Mouse (Mus musculus): Measurements from ENCODE around the gene Gper1. TPM values are rescaled to one million over a fixed set of nuclear protein-coding genes. Genes with fewer than 3 reads are reported as not detected.

Gene Gper1
- total and polyA plus RNA-seq, 3 experiments, result 0.07 to 0.15 TPM; not detected in 1

- DNase-seq (ENCODE audit: low read depth, low spot score), result no peak
- peaks cover 0 to 4% of the 10 kb centered on the region in 2 experiments; a peak in 1 of 4 replicates for H3K36me3 ChIP-seq (ENCODE audit: control insufficient read depth in 1 of 2, insufficient read depth in 2 of 2, low read length in 2 of 2)
- no peak overlapping the region for H3K27ac ChIP-seq (ENCODE audit: control insufficient read depth, low read depth, low read length)
- no peak overlapping the region for H3K4me3 ChIP-seq (ENCODE audit: control insufficient read depth in 1 of 2, insufficient read depth in 1 of 2, low read depth in 2 of 2, low read length in 2 of 2)
- TF ChIP-seq UBTF (IDR thresholded peaks at IDR 0.05; ENCODE audit: borderline replicate concordance, insufficient read depth, low read depth, low read length) (no peak), USF1 (IDR thresholded peaks at IDR 0.05; ENCODE audit: low read depth, low read length) (no peak), MAFK (IDR thresholded peaks at IDR 0.05; ENCODE audit: borderline replicate concordance, low read depth, low read length) (no peak), CHD1 (IDR thresholded peaks at IDR 0.05; ENCODE audit: low read depth, low read length) (no peak), MAZ (IDR thresholded peaks at IDR 0.05; ENCODE audit: low read depth, low read length) (no peak), MYC (IDR thresholded peaks at IDR 0.05; ENCODE audit: low read depth, low read length) (no peak), USF2 (IDR thresholded peaks at IDR 0.05; ENCODE audit: borderline replicate concordance in 1 of 2, insufficient read depth in 1 of 2, low read depth in 1 of 2, low read length in 2 of 2) (no peak), GATA1 (IDR thresholded peaks at IDR 0.05; ENCODE audit: low read depth, low read length) (no peak), NRF1 (IDR thresholded peaks at IDR 0.05; ENCODE audit: insufficient read depth, low read depth, low read length, poor library complexity, severe bottlenecking) (no peak), HCFC1 (IDR thresholded peaks at IDR 0.05; ENCODE audit: low read depth, low read length) (no peak), TCF12 (IDR thresholded peaks at IDR 0.05; ENCODE audit: low read depth, low read length) (no peak), EP300 (IDR thresholded peaks at IDR 0.05; ENCODE audit: low read depth in 1 of 2, low read length in 2 of 2) (no peak), KAT2A (conservative IDR thresholded peaks at IDR 0.05; ENCODE audit: low read depth, low read length) (no peak), ZKSCAN1 (IDR thresholded peaks at IDR 0.05; ENCODE audit: low read depth, low read length) (no peak), POLR2A (IDR thresholded peaks at IDR 0.05; ENCODE audit: control insufficient read depth in 1 of 2, insufficient read depth in 1 of 2, low read depth in 1 of 2, low read length in 2 of 2, poor library complexity in 1 of 2) (no peak), NELFE (IDR thresholded peaks at IDR 0.05; ENCODE audit: low read depth, low read length) (no peak), E2F4 (IDR thresholded peaks at IDR 0.05; ENCODE audit: borderline replicate concordance, low read depth, low read length) (no peak)
- peaks cover 1% of the 10 kb centered on the region for H3K79me2 ChIP-seq (ENCODE audit: control insufficient read depth, insufficient read depth, low read length, poor library complexity)
- H3K9ac ChIP-seq (ENCODE audit: control insufficient read depth, low read depth, low read length, poor library complexity, severe bottlenecking), result no peak overlapping the region
- no peaks in the 10 kb centered on the region for H3K4me1 ChIP-seq (ENCODE audit: control insufficient read depth in 1 of 2, insufficient read depth in 2 of 2, low read length in 2 of 2)
- H3K9me3 ChIP-seq (replicated peaks; ENCODE audit: insufficient read depth, low read length), result no peaks in the 10 kb centered on the region
- H3K27me3 ChIP-seq (ENCODE audit: control insufficient read depth in 1 of 2, insufficient read depth in 2 of 2, low read length in 2 of 2), result no peaks in the 10 kb centered on the region
These were observed 18.7 kb downstream of the Gper1 start for GRCm38 (mm10) chr5:139441726-139442018.

GRCm38 (mm10) chr5:139442428-139442827 lies 19.5 kb downstream of the Gper1 start:
- H3K4me3 ChIP-seq (ENCODE audit: control insufficient read depth in 1 of 2, insufficient read depth in 1 of 2, low read depth in 2 of 2, low read length in 2 of 2), result no peak overlapping the region
- H3K4me1 ChIP-seq (ENCODE audit: control insufficient read depth in 1 of 2, insufficient read depth in 2 of 2, low read length in 2 of 2), result no peaks in the 10 kb centered on the region
- no peaks in the 10 kb centered on the region for H3K27me3 ChIP-seq (ENCODE audit: control insufficient read depth in 1 of 2, insufficient read depth in 2 of 2, low read length in 2 of 2)
- no peak for TF ChIP-seq BHLHE40 (IDR thresholded peaks at IDR 0.05; ENCODE audit: borderline replicate concordance, low read depth, low read length)
- TF ChIP-seq ELF1 (IDR thresholded peaks at IDR 0.05; ENCODE audit: low read depth, low read length), result no peak
- no peak for TF ChIP-seq MAX (IDR thresholded peaks at IDR 0.05; ENCODE audit: low read length)
- no peak overlapping the region for H3K9ac ChIP-seq (ENCODE audit: control insufficient read depth, low read depth, low read length, poor library complexity, severe bottlenecking)
- H3K36me3 ChIP-seq (ENCODE audit: control insufficient read depth in 1 of 2, insufficient read depth in 2 of 2, low read length in 2 of 2), result 0 out of 4 replicates have a peak, but pooled peaks cover 0 to 1% of the 10 kb centered on the region in 2 experiments
- no peak for DNase-seq (ENCODE audit: low read depth, low spot score)
- no peak overlapping the region for H3K27ac ChIP-seq (ENCODE audit: control insufficient read depth, low read depth, low read length)
- peaks cover 1% of the 10 kb centered on the region for H3K79me2 ChIP-seq (ENCODE audit: control insufficient read depth, insufficient read depth, low read length, poor library complexity)
- no peaks in the 10 kb centered on the region for H3K9me3 ChIP-seq (replicated peaks; ENCODE audit: insufficient read depth, low read length)
